Mouse (Mus musculus): Measurements from ENCODE around the gene Vsig8.
A peak's percentile ranks its signal among the peaks of the same experiment; 100 is the strongest.

Gene Vsig8

GRCm38 (mm10) chr1:172590385-172590784 lies 34.6 kb downstream of the Vsig8 start, which contains the start of gene Slamf8:
Gene Slamf8 (minus strand): TSS chr1:172590568.
- no peak for DNase-seq (ENCODE audit: low spot score)

- DNase-seq (ENCODE audit: low spot score), result no peak
Measured at GRCm38 (mm10) chr1:172593321-172593720, 37.6 kb downstream of the Vsig8 start.

- DNase-seq (ENCODE audit: low spot score), result no peak
Measured at GRCm38 (mm10) chr1:172593956-172594355, 38.2 kb downstream of the Vsig8 start.

GRCm38 (mm10) chr1:172594495-172594894 lies 38.8 kb downstream of the Vsig8 start:
- peak; percentile 84 for DNase-seq (ENCODE audit: low spot score)

GRCm38 (mm10) chr1:172602326-172602725 lies 46.6 kb downstream of the Vsig8 start, which contains the start of gene Fcrl6:
Gene Fcrl6 (minus strand): TSS chr1:172602551.
- DNase-seq (ENCODE audit: low spot score), result no peak

- DNase-seq (ENCODE audit: low spot score), result no peak
Measured at GRCm38 (mm10) chr1:172611304-172611703, 55.6 kb downstream of the Vsig8 start.

GRCm38 (mm10) chr1:172612745-172613144 lies 57.0 kb downstream of the Vsig8 start:
- no peak for DNase-seq (ENCODE audit: low spot score)
